Mouse (Mus musculus) midbrain, embryonic 12.5 days (tissue): ENCODE results near the gene Frs3. TPM values are rescaled to one million over a fixed set of nuclear protein-coding genes. Genes with fewer than 3 reads are reported as not detected.

Experiments used
- polyA plus RNA-seq: library from polyadenylated mRNA; unstranded; fragments of >200 nt; fragmentation: Nextera tagmentation; extraction: Ambion mirVana; gene quantifications from 2 replicates; pipeline ENCODE4 v1.2.1, GENCODE M21; 2016

The Frs3 gene
- polyA plus RNA-seq, 1 experiment from 2014 or later = 18.8 TPM

Other genes with a start within 250 kb of the Frs3 start
- gene Taf8, start 186.7 kb upstream of the Frs3 start, polyA plus RNA-seq = 32.2 and 32.7 TPM in 2 replicates
- gene Ccnd3, start 184.0 kb upstream of the Frs3 start, polyA plus RNA-seq = 127 and 145 TPM in 2 replicates
- gene Bysl, start 77.5 kb upstream of the Frs3 start, polyA plus RNA-seq = 30.8 and 31.5 TPM in 2 replicates
- 39.5 and 41.0 TPM in 2 replicates for gene Med20, start 77.4 kb upstream of the Frs3 start, polyA plus RNA-seq
- 2.2 and 2.5 TPM in 2 replicates for gene Gm20517, start 77.4 kb upstream of the Frs3 start, polyA plus RNA-seq
- gene Usp49, start 58.3 kb upstream of the Frs3 start, polyA plus RNA-seq = 10.5 and 11.9 TPM in 2 replicates
- gene Tomm6, start 644 bp upstream of the Frs3 start, polyA plus RNA-seq = 337 and 352 TPM in 2 replicates
- gene Gm21981, start 5.4 kb downstream of the Frs3 start, polyA plus RNA-seq = 0.34 and 0.41 TPM in 2 replicates
- 0.57 and 1.3 TPM in 2 replicates for gene Prickle4, start 5.7 kb downstream of the Frs3 start, polyA plus RNA-seq
- not detected in 2 replicates for gene Pgc, start 37.8 kb downstream of the Frs3 start, polyA plus RNA-seq
- 3.0 and 3.1 TPM in 2 replicates for gene Tfeb, start 48.0 kb downstream of the Frs3 start, polyA plus RNA-seq
- 7.6 and 11.7 TPM in 2 replicates for gene Mdfi, start 145.7 kb downstream of the Frs3 start, polyA plus RNA-seq
- gene Foxp4, start 235.6 kb downstream of the Frs3 start, polyA plus RNA-seq = 34.5 and 35.3 TPM in 2 replicates